Comparison of ENCODE assay signal across 17 mouse cellular contexts in the genomic region with DNA sequence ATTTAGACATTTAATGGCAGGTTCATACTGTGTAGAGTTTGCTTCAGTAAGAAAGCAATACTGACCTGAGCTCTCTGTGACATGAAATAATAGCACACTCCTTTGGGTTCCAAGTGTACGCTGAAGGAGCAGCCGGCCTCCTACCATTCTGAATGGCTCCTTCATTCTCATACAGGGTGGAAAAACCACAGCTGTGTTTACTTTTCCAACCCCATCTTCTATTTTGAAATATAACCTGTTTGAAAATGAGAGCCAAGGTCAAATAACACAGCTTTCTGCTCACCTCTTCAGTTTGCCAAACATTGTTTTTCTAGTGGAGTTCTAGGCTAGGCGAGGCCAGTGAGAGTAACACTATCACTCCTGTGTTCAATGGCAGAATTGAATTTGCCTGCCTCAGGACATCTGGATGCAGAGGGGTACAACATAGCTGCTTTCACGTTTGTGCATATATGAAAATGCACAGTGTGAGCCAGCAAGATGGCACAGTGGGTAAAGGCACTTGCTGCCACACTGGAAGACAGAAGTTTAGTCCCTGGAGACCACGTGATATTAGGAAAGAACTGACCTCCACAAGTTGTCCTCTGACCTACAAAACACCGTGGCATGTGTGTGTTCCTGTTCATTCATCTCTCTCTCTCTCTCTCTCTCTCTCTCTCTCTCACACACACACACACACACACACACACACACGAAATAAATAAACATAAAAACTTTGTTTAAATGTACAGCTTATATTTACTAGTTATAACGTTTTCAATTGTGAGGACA.
DNase-seq lines count a peak whose midpoint lies in the region; ATAC-seq and TF ChIP-seq lines count a peak whose summit lies in the region.
"Had no signal": no experiment of that assay in that cellular context is flagged by ENCODE, and none has a peak within 500 bp of the region (broad histone marks: within the 10 kb centered on the region; RNA-seq: fewer than 3 reads in every experiment).

No protein-coding gene starts in this region.

- intact Hi-C loops in left cerebral cortex, postnatal 14 days (cut with DNase I) = no loop called here

- no peak for TF ChIP-seq CTCF in intestine, postnatal 0 days (IDR thresholded peaks at IDR 0.05; ENCODE audit: low read depth)

- WGBS in intestine, embryonic 16.5 days = 58% methylated on average over 8 of the region's 8 CpGs
- 61% methylated on average over 8 of the region's 8 CpGs for WGBS in intestine, postnatal 0 days
- 38% methylated on average over 8 of the region's 8 CpGs for WGBS in stomach, embryonic 16.5 days

- DNase-seq in lung, adult 18-20 months = peak; percentile 18 to 57
- DNase-seq in lung, postnatal 14 days = no peak
- peak; percentile 18 for DNase-seq in forelimb bud, embryonic 11.5 days (ENCODE audit: low read depth, low spot score)
- no peak for DNase-seq in left cerebral cortex, postnatal 14 days (ENCODE audit: low spot score in 2 of 2)
- DNase-seq: cerebellum, adult 11-12 months; gastrocnemius, postnatal 14 days; heart, postnatal 14 days; kidney, adult 11 months; midbrain, embryonic 14.5 days; right cerebral cortex, adult 18-20 months; thymus, postnatal 36 days had no signal

- 0 out of 2 replicates have a peak, but pooled peaks have one; percentile 38 for ATAC-seq in intestine, embryonic 16.5 days
- no peak for ATAC-seq in intestine, postnatal 0 days
- ATAC-seq in stomach, embryonic 16.5 days (ENCODE audit: insufficient read depth, low FRiP score) = peak; percentile 64; the same call in 1 of the 2 replicates

- H3K27me3 ChIP-seq in intestine, embryonic 16.5 days (replicated peaks; ENCODE audit: control insufficient read depth, insufficient read depth, low read length) = no peaks in the 10 kb centered on the region
- H3K27me3 ChIP-seq in intestine, postnatal 0 days (replicated peaks; ENCODE audit: control insufficient read depth, insufficient read depth, low read length) = no peaks in the 10 kb centered on the region
- no peaks in the 10 kb centered on the region for H3K27me3 ChIP-seq in stomach, embryonic 16.5 days (ENCODE audit: control insufficient read depth, insufficient read depth, low read length)

- no peak overlapping the region for H3K9ac ChIP-seq in intestine, embryonic 16.5 days (ENCODE audit: low read depth, low read length)
- no peak overlapping the region for H3K9ac ChIP-seq in intestine, postnatal 0 days (ENCODE audit: low read depth, low read length)
- no peak overlapping the region for H3K9ac ChIP-seq in stomach, embryonic 16.5 days (ENCODE audit: low read length)
- H3K9ac ChIP-seq: hindbrain, embryonic 14.5 days had no signal

- H3K27ac ChIP-seq in intestine, embryonic 16.5 days (ENCODE audit: low read length) = no peak overlapping the region
- no peak overlapping the region for H3K27ac ChIP-seq in intestine, postnatal 0 days (ENCODE audit: low read depth, low read length)
- H3K27ac ChIP-seq in stomach, embryonic 16.5 days (ENCODE audit: low read length) = peak overlapping the region; percentile 68
- H3K27ac ChIP-seq: hindbrain, embryonic 14.5 days; layer of hippocampus, adult 2 months; macrophage had no signal

- no peaks in the 10 kb centered on the region for H3K36me3 ChIP-seq in intestine, embryonic 16.5 days (ENCODE audit: control insufficient read depth, insufficient read depth, low read length)
- H3K36me3 ChIP-seq in intestine, postnatal 0 days (ENCODE audit: control insufficient read depth, insufficient read depth) = no peaks in the 10 kb centered on the region
- no peaks in the 10 kb centered on the region for H3K36me3 ChIP-seq in stomach, embryonic 16.5 days (ENCODE audit: control insufficient read depth, insufficient read depth, low read length)

- H3K4me1 ChIP-seq in intestine, embryonic 16.5 days (ENCODE audit: control insufficient read depth, insufficient read depth, low read length) = 0 out of 2 replicates have a peak, but pooled peaks cover 3% of the 10 kb centered on the region
- no peaks in the 10 kb centered on the region; the same call in 1 of the 2 replicates for H3K4me1 ChIP-seq in intestine, postnatal 0 days (replicated peaks; ENCODE audit: control insufficient read depth, insufficient read depth, low read length)
- no peaks in the 10 kb centered on the region for H3K4me1 ChIP-seq in stomach, embryonic 16.5 days (ENCODE audit: control insufficient read depth, insufficient read depth, low read length)

- H3K4me3 ChIP-seq in intestine, embryonic 16.5 days (ENCODE audit: low read length) = no peak overlapping the region
- no peak overlapping the region for H3K4me3 ChIP-seq in intestine, postnatal 0 days (ENCODE audit: low read depth, low read length)
- no peak overlapping the region for H3K4me3 ChIP-seq in stomach, embryonic 16.5 days (replicated peaks; ENCODE audit: low read length)
- H3K4me3 ChIP-seq: layer of hippocampus, adult 2 months had no signal

- no peak overlapping the region for H3K4me2 ChIP-seq in intestine, embryonic 16.5 days (ENCODE audit: low read depth, low read length)
- H3K4me2 ChIP-seq in intestine, postnatal 0 days (replicated peaks; ENCODE audit: low read depth) = no peak overlapping the region
- no peak overlapping the region for H3K4me2 ChIP-seq in stomach, embryonic 16.5 days (ENCODE audit: low read depth, low read length)
- H3K4me2 ChIP-seq: hindbrain, embryonic 14.5 days had no signal

- H3K9me3 ChIP-seq in intestine, embryonic 16.5 days (ENCODE audit: control insufficient read depth, low read length) = no peaks in the 10 kb centered on the region
- no peaks in the 10 kb centered on the region for H3K9me3 ChIP-seq in intestine, postnatal 0 days (ENCODE audit: control insufficient read depth)
- H3K9me3 ChIP-seq in stomach, embryonic 16.5 days (replicated peaks; ENCODE audit: control insufficient read depth, low read length) = no peaks in the 10 kb centered on the region

Comparison
In these comparisons a context has a peak if more than half of its experiments do, and no peak if none do; other contexts are left out.
1. DNase-seq: peak in lung, adult 18-20 months (2 of 2) and forelimb bud, embryonic 11.5 days (single experiment); none in lung, postnatal 14 days (single experiment) and left cerebral cortex, postnatal 14 days (0 of 2).